Mouse (Mus musculus): ENCODE data around the gene Klf7. TPM values are rescaled to one million over a fixed set of nuclear protein-coding genes. Genes with fewer than 3 reads are reported as not detected.
A peak's percentile ranks its signal among the peaks of the same experiment; 100 is the strongest.

Gene Klf7
- polyA plus RNA-seq, 1 experiment from 2014 or later: 23.3 TPM

DNA sequence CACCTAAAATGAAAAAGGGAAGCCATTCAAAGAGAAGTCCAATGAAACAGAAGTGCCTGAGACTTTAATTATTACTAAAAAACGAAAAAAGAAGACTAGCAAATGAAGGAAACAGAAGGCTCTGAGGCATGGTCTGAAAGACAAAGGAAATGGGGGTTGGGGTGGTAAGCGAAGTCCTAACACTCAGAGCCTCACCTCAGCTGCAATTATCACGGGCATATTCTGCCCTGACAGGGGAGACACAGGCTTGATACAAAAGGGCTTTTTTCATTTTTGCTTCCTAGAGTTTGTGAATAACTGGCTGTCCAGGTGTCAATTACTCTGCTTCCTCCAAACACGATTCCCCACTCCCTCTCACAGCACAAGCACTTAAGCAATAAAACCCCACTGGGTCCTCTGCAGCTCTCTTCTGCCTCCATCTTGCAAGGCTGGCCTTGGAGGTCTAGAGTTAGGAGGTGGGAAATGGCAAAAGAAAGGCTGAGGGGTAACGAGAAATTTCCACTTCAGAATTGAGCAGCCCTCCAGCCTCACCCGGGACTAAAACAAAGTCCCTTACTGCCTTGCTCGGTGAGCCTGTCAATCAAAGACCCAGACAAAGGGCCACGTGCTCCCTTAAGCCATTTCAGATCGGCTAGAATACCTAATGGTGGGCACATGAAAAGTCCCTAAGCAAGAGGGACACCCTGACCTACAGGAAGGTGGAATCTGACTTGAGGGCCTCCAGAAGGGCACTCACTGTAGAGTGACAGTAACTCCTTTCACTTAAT is 118.4 kb downstream of the Klf7 start:
- Histone ChIP-seq H3K27me3 (no peaks in the 10 kb centered on the region), H3K27ac (no peak overlapping the region), H3K4me2 (no peak overlapping the region), H3K9ac (no peak overlapping the region), H3K4me3 (replicated peaks) (no peak overlapping the region), H3K9me3 (replicated peaks) (no peaks in the 10 kb centered on the region), H3K36me3 (no peaks in the 10 kb centered on the region), H3K4me1 (no peaks in the 10 kb centered on the region)
- ATAC-seq (replicated peaks; ENCODE audit: low FRiP score): no peak
- WGBS: 52% methylated on average over 9 of the region's 9 CpGs

DNA sequence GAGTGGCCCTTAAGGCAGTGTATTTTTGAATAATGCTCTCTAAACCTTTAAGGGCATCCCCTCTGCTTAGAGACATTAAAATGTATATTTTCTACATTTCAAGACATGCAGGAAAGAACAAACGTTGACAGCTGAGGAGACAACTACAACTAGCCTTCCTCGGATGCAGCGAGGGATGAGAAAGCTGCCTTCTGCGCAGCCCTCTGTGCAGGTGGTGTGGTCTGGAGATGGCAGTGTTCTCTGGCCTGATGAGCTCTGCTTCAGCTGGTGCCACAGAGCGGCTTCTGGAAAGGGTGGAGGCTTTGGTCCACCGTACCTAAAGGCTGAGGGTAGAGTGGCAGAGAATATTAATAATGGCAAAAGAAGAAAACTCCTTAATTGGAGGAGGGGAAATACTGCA is 120.0 kb downstream of the Klf7 start:
- Histone ChIP-seq H3K4me1 (no peaks in the 10 kb centered on the region), H3K27ac (no peak overlapping the region), H3K4me2 (no peak overlapping the region), H3K9me3 (replicated peaks) (no peaks in the 10 kb centered on the region), H3K9ac (no peak overlapping the region), H3K36me3 (no peaks in the 10 kb centered on the region), H3K4me3 (replicated peaks) (no peak overlapping the region), H3K27me3 (no peaks in the 10 kb centered on the region)
- no peak for ATAC-seq (replicated peaks; ENCODE audit: low FRiP score)
- WGBS: 92% methylated on average over 6 of the region's 6 CpGs

DNA sequence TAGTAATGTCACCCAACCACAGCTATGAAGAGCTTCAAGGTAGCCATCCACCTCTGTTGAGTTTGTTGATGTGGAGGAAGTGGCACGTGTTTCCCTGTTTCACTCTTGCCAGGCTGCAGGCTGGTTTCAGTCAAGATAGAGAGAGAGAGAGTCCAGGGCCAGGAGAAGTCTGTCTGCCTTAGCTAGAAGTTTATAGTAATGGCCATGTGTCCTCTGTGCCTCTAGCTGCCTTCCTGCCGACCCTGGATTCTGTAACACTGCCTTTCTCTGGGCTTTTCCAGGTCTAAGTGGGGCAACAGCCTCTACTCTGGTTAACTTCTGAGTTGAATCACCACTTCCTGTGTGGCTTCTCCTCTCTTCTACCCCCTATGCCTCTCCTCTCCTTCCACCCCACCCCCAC is 121.5 kb downstream of the Klf7 start:
- Histone ChIP-seq H3K36me3 (no peaks in the 10 kb centered on the region), H3K4me3 (replicated peaks) (no peak overlapping the region), H3K9me3 (replicated peaks) (no peaks in the 10 kb centered on the region), H3K27me3 (no peaks in the 10 kb centered on the region), H3K9ac (no peak overlapping the region), H3K4me1 (peaks cover 7% of the 10 kb centered on the region), H3K27ac (no peak overlapping the region), H3K4me2 (no peak overlapping the region)
- 75% methylated on average over 2 of the region's 2 CpGs for WGBS
- ATAC-seq (replicated peaks; ENCODE audit: low FRiP score): no peak

DNA sequence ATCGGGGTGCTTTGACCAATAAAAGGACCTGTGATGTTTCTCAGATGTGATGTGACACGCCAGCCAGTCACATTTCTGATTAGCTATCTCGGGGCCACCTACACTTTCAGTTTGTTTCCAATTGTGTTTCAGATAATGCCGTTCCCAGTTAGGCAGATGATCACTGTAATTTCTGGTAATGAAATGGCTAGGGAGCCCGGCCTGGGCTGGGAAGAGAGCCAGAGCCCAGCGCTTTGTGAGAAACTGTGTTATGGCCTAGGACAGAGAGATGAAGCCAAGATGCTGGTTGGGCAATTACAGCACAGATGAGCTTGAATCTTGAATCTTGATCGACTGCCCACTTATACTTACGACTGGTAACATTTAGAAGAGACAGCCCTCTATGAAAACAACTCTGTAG is 122.6 kb downstream of the Klf7 start:
- no peak overlapping the region for H3K4me3 ChIP-seq (replicated peaks)
- no peak overlapping the region for H3K9ac ChIP-seq
- H3K9me3 ChIP-seq (replicated peaks): no peaks in the 10 kb centered on the region
- ATAC-seq (replicated peaks; ENCODE audit: low FRiP score): no peak
- H3K27ac ChIP-seq: no peak overlapping the region
- 87% methylated on average over 8 of the region's 8 CpGs for WGBS
- H3K4me2 ChIP-seq: no peak overlapping the region
- H3K36me3 ChIP-seq: no peaks in the 10 kb centered on the region
- H3K27me3 ChIP-seq: no peaks in the 10 kb centered on the region
- peaks cover 16% of the 10 kb centered on the region for H3K4me1 ChIP-seq

DNA sequence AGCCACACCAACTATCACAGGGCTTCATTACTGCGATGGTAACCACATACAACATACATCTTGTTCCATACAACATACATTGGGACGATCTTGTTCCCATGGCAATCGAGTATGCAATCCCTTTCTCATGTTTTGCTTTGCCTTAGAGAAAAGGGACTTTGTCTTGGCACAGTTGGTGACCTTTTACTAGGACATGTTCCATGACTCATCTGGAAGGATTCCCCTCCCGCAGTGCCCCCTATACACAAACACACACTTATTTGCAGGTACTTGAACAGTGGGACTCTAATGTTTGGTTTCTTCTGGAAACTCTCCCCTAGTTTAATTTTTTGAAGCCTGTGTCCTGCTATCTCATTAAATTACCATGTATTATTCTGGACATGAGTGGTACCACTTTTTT is 123.2 kb downstream of the Klf7 start:
- H3K27me3 ChIP-seq: no peaks in the 10 kb centered on the region
- WGBS: 86% methylated on average over 4 of the region's 4 CpGs
- no peak overlapping the region for H3K9ac ChIP-seq
- H3K4me2 ChIP-seq: no peak overlapping the region
- no peaks in the 10 kb centered on the region for H3K9me3 ChIP-seq (replicated peaks)
- H3K36me3 ChIP-seq: no peaks in the 10 kb centered on the region
- no peak for ATAC-seq (replicated peaks; ENCODE audit: low FRiP score)
- no peak overlapping the region for H3K27ac ChIP-seq
- H3K4me1 ChIP-seq: peaks cover 22% of the 10 kb centered on the region
- H3K4me3 ChIP-seq (replicated peaks): no peak overlapping the region

DNA sequence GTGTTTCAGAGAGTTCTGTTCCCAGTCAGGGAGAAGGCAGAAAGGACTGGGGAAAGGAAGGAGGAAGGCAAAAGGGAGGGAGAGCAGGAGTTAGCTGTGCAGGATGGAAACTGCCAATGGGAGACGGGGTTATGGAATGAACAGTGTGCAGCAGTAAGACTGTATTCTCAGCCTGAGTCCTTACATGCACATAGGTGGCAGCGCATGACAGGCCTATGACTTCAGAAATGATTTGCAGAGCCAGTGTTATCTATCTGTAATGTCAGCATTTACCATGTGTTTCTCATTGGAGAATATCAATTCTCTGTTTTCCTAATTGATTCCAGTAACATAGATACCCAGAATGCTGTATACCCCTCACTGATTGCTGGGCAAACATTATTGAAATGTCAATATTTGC is 123.9 kb downstream of the Klf7 start:
- Histone ChIP-seq H3K4me2 (no peak overlapping the region), H3K9me3 (replicated peaks) (no peaks in the 10 kb centered on the region), H3K4me3 (replicated peaks) (no peak overlapping the region), H3K27ac (no peak overlapping the region), H3K4me1 (peaks cover 24% of the 10 kb centered on the region), H3K27me3 (no peaks in the 10 kb centered on the region), H3K9ac (no peak overlapping the region), H3K36me3 (no peaks in the 10 kb centered on the region)
- ATAC-seq (replicated peaks; ENCODE audit: low FRiP score): no peak
- 82% methylated on average over 2 of the region's 2 CpGs for WGBS

DNA sequence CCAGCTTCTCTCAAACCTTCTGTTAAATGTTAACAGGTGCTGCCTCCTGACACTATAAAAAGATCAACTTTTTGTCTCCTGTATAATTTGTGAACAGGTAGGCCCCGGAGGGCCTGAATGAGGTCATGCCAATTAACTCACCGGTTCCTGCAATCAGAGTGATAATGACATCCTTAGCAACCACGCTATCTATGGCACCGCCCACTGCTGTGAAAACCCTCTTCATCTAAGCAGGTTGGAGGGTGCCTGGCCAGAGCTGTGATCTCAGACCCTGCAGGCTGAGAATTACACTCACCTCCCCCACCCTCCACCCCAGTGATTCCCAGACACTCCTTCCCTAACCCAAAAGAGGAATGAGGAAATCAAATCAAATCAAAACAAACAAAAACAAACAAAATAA is 126.3 kb downstream of the Klf7 start:
- H3K4me1 ChIP-seq: peaks cover 24% of the 10 kb centered on the region
- no peak overlapping the region for H3K9ac ChIP-seq
- H3K4me3 ChIP-seq (replicated peaks): no peak overlapping the region
- H3K27ac ChIP-seq: no peak overlapping the region
- peak; percentile 37 for ATAC-seq (replicated peaks; ENCODE audit: low FRiP score)
- no peaks in the 10 kb centered on the region for H3K9me3 ChIP-seq (replicated peaks)
- no peak overlapping the region for H3K4me2 ChIP-seq
- no peaks in the 10 kb centered on the region for H3K27me3 ChIP-seq
- H3K36me3 ChIP-seq: no peaks in the 10 kb centered on the region
- 31% methylated on average over 4 of the region's 4 CpGs for WGBS

DNA sequence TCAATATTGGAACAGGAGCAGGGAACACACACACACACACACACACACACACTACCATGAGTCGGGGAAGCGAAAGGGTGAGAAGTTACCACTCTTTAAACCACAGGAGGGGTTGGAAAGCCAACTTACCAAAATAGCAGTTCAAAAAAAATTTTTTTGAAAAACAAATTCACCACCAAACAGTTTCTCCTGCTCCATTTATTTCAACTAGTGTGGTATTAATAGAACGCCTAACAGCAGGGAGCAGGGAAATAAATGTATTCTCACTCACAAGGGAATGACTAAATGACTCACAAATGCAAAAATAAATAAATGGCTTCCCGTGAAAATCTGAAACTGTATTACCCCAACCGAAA is 127.0 kb downstream of the Klf7 start:
- Histone ChIP-seq H3K4me2 (peak overlapping the region; percentile 51; the same call in 1 of the 2 replicates), H3K4me3 (replicated peaks) (no peak overlapping the region), H3K36me3 (no peaks in the 10 kb centered on the region), H3K9ac (0 out of 2 replicates have a peak overlapping the region, but pooled peaks have one; percentile 2), H3K9me3 (replicated peaks) (no peaks in the 10 kb centered on the region), H3K27ac (peak overlapping the region; percentile 52), H3K4me1 (peaks cover 24% of the 10 kb centered on the region), H3K27me3 (no peaks in the 10 kb centered on the region)
- ATAC-seq (replicated peaks; ENCODE audit: low FRiP score): no peak
- WGBS: 58% methylated on average over 5 of the region's 5 CpGs

DNA sequence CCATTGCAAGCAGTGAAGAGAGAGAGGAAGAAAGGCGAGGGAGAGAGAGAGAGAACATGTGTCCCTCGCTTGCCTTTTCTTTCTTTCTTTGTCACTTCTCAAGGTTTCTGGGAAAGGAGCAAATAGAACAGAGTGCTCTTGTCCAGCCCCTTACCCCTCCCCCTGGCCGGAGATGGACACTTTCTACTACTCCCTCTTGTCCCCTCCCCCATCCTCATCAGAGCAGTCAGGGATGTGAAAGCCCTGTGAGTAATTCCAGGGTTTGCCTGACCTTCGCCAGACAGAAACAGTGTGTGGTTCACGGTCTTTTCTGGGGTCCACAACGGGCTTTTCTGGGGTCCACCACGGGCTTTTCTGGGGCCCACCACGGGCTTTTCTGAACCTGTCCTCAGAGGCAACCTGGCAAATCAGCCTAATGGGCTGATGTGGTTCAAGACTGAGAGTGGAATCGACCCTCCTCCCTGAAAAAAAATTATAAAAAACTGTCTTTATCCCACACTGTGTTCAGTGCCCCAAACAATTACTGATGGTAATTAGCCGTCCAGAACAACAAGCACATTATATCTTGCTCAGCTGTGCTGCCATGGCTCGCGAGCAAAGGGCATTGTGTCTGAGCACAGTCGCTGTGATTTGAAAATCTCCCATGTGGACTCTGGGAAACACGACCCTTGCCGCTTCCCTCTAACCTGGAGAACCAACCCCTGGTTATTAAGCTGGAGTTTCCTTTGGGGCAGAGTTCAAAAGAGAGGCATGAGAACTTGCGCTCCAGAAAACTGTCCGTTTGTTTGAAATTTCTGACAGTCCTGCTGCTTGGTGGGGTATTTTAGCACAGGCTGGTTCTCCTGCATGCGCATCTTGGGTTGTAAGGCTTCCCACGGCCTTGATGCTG is 127.6 kb downstream of the Klf7 start:
- H3K4me2 ChIP-seq: peak overlapping the region; percentile 51

DNA sequence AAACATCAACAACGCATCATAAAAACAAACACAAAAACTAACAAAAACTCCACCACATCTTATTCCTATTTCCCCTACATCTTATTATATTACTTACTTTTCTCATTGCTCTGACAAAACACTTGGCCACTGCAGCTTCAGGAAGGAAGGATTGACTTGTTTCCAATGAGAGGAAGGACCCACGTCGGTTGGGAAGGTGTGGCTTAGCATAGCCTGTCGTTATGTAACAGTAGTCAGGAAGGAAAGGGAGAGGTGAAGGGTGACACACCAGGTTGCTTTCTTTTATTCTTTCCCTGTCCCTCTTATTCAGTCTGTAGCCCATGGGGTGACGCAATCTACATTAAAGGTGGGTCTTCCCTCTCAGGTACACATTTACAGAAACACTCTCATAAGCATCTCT is 129.6 kb downstream of the Klf7 start:
- Histone ChIP-seq H3K36me3 (no peaks in the 10 kb centered on the region), H3K4me1 (peaks cover 28% of the 10 kb centered on the region), H3K9me3 (replicated peaks) (no peaks in the 10 kb centered on the region), H3K27ac (no peak overlapping the region), H3K4me3 (replicated peaks) (no peak overlapping the region), H3K9ac (no peak overlapping the region), H3K27me3 (no peaks in the 10 kb centered on the region), H3K4me2 (no peak overlapping the region)
- no peak for ATAC-seq (replicated peaks; ENCODE audit: low FRiP score)
- WGBS: 69% methylated on average over 5 of the region's 5 CpGs

More for the DNA sequence above, 127.6 kb downstream of the Klf7 start:
- 20% methylated on average over 19 of the region's 19 CpGs for WGBS
- Histone ChIP-seq H3K27ac (peak overlapping the region; percentile 52), H3K27me3 (no peaks in the 10 kb centered on the region), H3K4me3 (replicated peaks) (no peak overlapping the region; the same call in 1 of the 2 replicates), H3K4me1 (peaks cover 24% of the 10 kb centered on the region), H3K9ac (0 out of 2 replicates have a peak overlapping the region, but pooled peaks have one; percentile 12), H3K36me3 (no peaks in the 10 kb centered on the region), H3K9me3 (replicated peaks) (no peaks in the 10 kb centered on the region)
- peak; percentile 93 for ATAC-seq (replicated peaks; ENCODE audit: low FRiP score)

DNA sequence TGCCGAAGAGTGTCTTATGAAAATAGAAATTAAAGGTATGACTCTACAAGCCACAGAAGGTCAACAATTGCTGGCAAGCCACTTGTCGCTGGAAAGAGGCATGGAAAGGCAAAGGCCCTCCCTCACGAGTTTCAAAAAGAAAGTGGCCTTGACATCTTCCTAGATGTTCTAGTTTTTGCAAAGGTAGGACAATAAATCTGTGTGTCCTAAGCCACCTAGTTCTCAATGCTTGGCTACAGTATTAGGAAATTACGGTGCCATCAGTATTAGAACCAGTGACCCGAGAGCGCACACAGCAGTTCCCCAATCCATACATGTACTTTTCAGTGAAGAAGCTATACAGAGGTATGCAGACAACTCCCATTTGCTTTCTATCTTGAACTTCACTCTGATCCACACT is 131.7 kb downstream of the Klf7 start:
- H3K36me3 ChIP-seq: no peaks in the 10 kb centered on the region
- H3K9me3 ChIP-seq (replicated peaks): no peaks in the 10 kb centered on the region
- no peak for ATAC-seq (replicated peaks; ENCODE audit: low FRiP score)
- H3K27me3 ChIP-seq: no peaks in the 10 kb centered on the region
- WGBS: 92% methylated on average over 6 of the region's 6 CpGs
- H3K4me3 ChIP-seq (replicated peaks): no peak overlapping the region
- no peak overlapping the region for H3K9ac ChIP-seq
- H3K27ac ChIP-seq: no peak overlapping the region
- peaks cover 19% of the 10 kb centered on the region for H3K4me1 ChIP-seq
- no peak overlapping the region for H3K4me2 ChIP-seq

DNA sequence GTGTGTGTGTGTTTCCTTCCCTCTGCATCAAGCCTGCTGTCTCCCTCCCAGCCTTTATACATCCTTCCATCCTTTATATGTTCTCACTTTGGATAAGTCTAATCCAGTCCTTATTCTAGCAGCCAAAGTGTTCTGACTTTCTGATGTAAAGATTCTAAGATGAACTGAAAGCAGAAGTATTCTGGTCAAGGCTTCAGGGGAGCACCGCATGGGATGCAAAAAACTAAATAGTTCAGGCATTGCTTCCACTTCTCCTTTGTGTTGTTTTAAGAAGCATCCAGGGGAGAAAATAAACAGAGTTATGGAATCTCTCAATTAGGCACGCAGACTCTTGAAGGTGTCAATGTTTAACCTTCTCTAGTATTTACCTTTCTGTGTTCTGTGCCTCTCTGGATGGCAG is 141.3 kb downstream of the Klf7 start:
- Histone ChIP-seq H3K4me2 (no peak overlapping the region), H3K4me1 (no peaks in the 10 kb centered on the region), H3K9me3 (replicated peaks) (no peaks in the 10 kb centered on the region), H3K4me3 (replicated peaks) (no peak overlapping the region), H3K36me3 (no peaks in the 10 kb centered on the region), H3K27me3 (no peaks in the 10 kb centered on the region), H3K27ac (no peak overlapping the region), H3K9ac (no peak overlapping the region)
- ATAC-seq (replicated peaks; ENCODE audit: low FRiP score): no peak
- 58% methylated on average over 2 of the region's 2 CpGs for WGBS

Data from kidney, embryonic 15.5 days (tissue).